Mouse (Mus musculus): Measurements from ENCODE around the gene Spata48. TPM values are rescaled to one million over a fixed set of nuclear protein-coding genes. Genes with fewer than 3 reads are reported as not detected.

The Spata48 gene
- polyA plus RNA-seq, 1 experiment from 2014 or later: 0.76 TPM

GRCm38 (mm10) chr11:11521908-11522441 is 60.1 kb downstream of the Spata48 start:
- Histone ChIP-seq H3K27me3 (ENCODE audit: control insufficient read depth, insufficient read depth, low read length) (no peaks in the 10 kb centered on the region), H3K9me3 (ENCODE audit: control insufficient read depth, low read length) (no peaks in the 10 kb centered on the region), H3K4me1 (ENCODE audit: control insufficient read depth, insufficient read depth, low read length) (no peaks in the 10 kb centered on the region), H3K4me3 (ENCODE audit: low read depth, low read length) (no peak overlapping the region), H3K4me2 (ENCODE audit: low read depth, low read length) (no peak overlapping the region), H3K27ac (ENCODE audit: low read depth, low read length) (no peak overlapping the region), H3K36me3 (ENCODE audit: control insufficient read depth, insufficient read depth, low read length) (no peaks in the 10 kb centered on the region), H3K9ac (replicated peaks; ENCODE audit: low read depth, low read length) (no peak overlapping the region)
- whole genome bisulfite sequencing: 85% methylated on average over 5 of the region's 5 CpGs
- no peak for ATAC-seq (ENCODE audit: low read depth)

DNA sequence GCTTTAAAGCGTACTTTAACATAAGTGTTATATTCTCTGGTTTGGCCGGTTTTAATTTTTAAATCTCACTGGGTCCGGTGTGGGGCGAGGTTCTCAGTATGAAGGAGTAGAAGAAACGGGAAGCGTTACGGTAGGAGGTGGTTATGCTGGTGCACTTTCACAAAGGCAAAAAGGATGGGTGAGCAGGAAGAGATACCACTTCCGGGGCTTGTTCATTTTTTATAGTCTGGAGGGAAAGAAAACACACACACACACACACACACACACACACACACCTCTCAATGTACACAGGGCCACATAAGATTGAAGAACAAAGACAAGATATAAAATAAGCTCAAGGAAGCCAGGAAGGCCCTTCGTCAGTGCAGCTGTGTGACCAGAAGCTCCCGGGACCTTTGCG is 66.9 kb downstream of the Spata48 start:
- H3K36me3 ChIP-seq (ENCODE audit: control insufficient read depth, insufficient read depth, low read length): no peaks in the 10 kb centered on the region
- no peak overlapping the region for H3K27ac ChIP-seq (ENCODE audit: low read depth, low read length)
- WGBS: 82% methylated on average over 11 of the region's 11 CpGs
- no peak for ATAC-seq (ENCODE audit: low read depth)
- no peak overlapping the region for H3K4me2 ChIP-seq (ENCODE audit: low read depth, low read length)
- no peaks in the 10 kb centered on the region for H3K4me1 ChIP-seq (ENCODE audit: control insufficient read depth, insufficient read depth, low read length)
- H3K4me3 ChIP-seq (ENCODE audit: low read depth, low read length): no peak overlapping the region
- H3K9ac ChIP-seq (replicated peaks; ENCODE audit: low read depth, low read length): no peak overlapping the region
- H3K27me3 ChIP-seq (ENCODE audit: control insufficient read depth, insufficient read depth, low read length): no peaks in the 10 kb centered on the region
- no peaks in the 10 kb centered on the region for H3K9me3 ChIP-seq (ENCODE audit: control insufficient read depth, low read length)

DNA sequence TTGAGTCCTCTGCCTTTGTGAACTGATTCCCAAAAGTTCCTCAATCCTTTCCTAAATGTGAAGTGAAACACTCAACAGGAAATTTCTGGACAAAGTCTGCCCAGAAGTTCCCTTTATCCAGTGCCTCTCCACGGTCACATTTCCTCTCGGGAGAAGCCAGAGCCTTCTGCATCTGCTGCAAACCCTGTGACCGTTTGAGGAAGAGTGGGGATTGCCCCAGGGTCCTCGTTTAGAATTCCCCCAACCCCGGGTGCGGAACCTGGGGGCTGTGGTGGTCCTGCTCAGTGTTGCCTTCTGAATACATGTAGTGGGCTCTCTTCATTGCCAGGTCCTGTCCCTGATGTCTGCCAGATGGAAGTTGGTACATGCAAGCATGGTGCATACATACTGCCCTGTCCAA is 67.3 kb downstream of the Spata48 start:
- H3K27me3 ChIP-seq (ENCODE audit: control insufficient read depth, insufficient read depth, low read length): no peaks in the 10 kb centered on the region
- no peak overlapping the region for H3K27ac ChIP-seq (ENCODE audit: low read depth, low read length)
- no peaks in the 10 kb centered on the region for H3K4me1 ChIP-seq (ENCODE audit: control insufficient read depth, insufficient read depth, low read length)
- H3K9ac ChIP-seq (replicated peaks; ENCODE audit: low read depth, low read length): no peak overlapping the region
- H3K36me3 ChIP-seq (ENCODE audit: control insufficient read depth, insufficient read depth, low read length): no peaks in the 10 kb centered on the region
- H3K4me3 ChIP-seq (ENCODE audit: low read depth, low read length): no peak overlapping the region
- no peak for ATAC-seq (ENCODE audit: low read depth)
- no peak overlapping the region for H3K4me2 ChIP-seq (ENCODE audit: low read depth, low read length)
- 82% methylated on average over 6 of the region's 6 CpGs for WGBS
- H3K9me3 ChIP-seq (ENCODE audit: control insufficient read depth, low read length): no peaks in the 10 kb centered on the region

- Histone ChIP-seq H3K4me1 (ENCODE audit: control insufficient read depth, insufficient read depth, low read length) (no peaks in the 10 kb centered on the region), H3K9ac (replicated peaks; ENCODE audit: low read depth, low read length) (no peak overlapping the region), H3K4me2 (ENCODE audit: low read depth, low read length) (no peak overlapping the region), H3K27ac (ENCODE audit: low read depth, low read length) (no peak overlapping the region), H3K27me3 (ENCODE audit: control insufficient read depth, insufficient read depth, low read length) (no peaks in the 10 kb centered on the region), H3K4me3 (ENCODE audit: low read depth, low read length) (no peak overlapping the region), H3K36me3 (ENCODE audit: control insufficient read depth, insufficient read depth, low read length) (no peaks in the 10 kb centered on the region), H3K9me3 (ENCODE audit: control insufficient read depth, low read length) (no peaks in the 10 kb centered on the region)
- ATAC-seq (ENCODE audit: low read depth): no peak
- WGBS: 71% methylated on average over 2 of the region's 2 CpGs
Observed at GRCm38 (mm10) chr11:11530126-11530525, 68.2 kb downstream of the Spata48 start.

DNA sequence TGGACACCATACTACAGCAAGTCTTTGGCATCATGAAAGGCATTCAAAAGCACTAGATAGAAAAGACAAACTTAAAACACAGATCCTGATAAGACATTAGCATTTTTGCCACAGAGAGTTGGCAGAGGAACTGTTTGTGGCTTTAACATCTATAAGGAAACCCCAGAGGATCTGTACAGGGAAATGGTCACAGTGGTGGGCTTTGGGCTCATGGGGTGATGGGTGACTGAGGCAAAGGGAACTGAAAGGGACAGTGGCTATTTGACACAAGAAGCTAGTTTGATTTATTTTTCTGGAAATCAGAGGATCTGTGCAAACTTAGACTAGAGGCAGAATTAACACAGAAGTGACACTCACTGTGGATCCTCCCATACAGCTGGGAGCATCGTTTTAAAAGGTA is 74.4 kb downstream of the Spata48 start:
- Histone ChIP-seq H3K27me3 (ENCODE audit: control insufficient read depth, insufficient read depth, low read length) (no peaks in the 10 kb centered on the region), H3K4me3 (ENCODE audit: low read depth, low read length) (no peak overlapping the region)
- WGBS: 76% methylated on average over 1 of the region's 1 CpGs

GRCm38 (mm10) chr11:11545948-11546347 is 84.1 kb downstream of the Spata48 start:
- H3K9me3 ChIP-seq (ENCODE audit: control insufficient read depth, low read length): no peaks in the 10 kb centered on the region
- no peak overlapping the region for H3K4me2 ChIP-seq (ENCODE audit: low read depth, low read length)
- 94% methylated on average over 3 of the region's 3 CpGs for whole genome bisulfite sequencing
- no peak overlapping the region for H3K4me3 ChIP-seq (ENCODE audit: low read depth, low read length)
- no peaks in the 10 kb centered on the region for H3K36me3 ChIP-seq (ENCODE audit: control insufficient read depth, insufficient read depth, low read length)
- no peak overlapping the region for H3K9ac ChIP-seq (replicated peaks; ENCODE audit: low read depth, low read length)
- no peaks in the 10 kb centered on the region for H3K4me1 ChIP-seq (ENCODE audit: control insufficient read depth, insufficient read depth, low read length)
- H3K27ac ChIP-seq (ENCODE audit: low read depth, low read length): no peak overlapping the region
- no peaks in the 10 kb centered on the region for H3K27me3 ChIP-seq (ENCODE audit: control insufficient read depth, insufficient read depth, low read length)
- ATAC-seq (ENCODE audit: low read depth): no peak

More for the DNA sequence above, 74.4 kb downstream of the Spata48 start:
- H3K4me2 ChIP-seq (ENCODE audit: low read depth, low read length): no peak overlapping the region
- no peak overlapping the region for H3K9ac ChIP-seq (replicated peaks; ENCODE audit: low read depth, low read length)
- no peaks in the 10 kb centered on the region for H3K36me3 ChIP-seq (ENCODE audit: control insufficient read depth, insufficient read depth, low read length)
- H3K4me1 ChIP-seq (ENCODE audit: control insufficient read depth, insufficient read depth, low read length): no peaks in the 10 kb centered on the region
- no peaks in the 10 kb centered on the region for H3K9me3 ChIP-seq (ENCODE audit: control insufficient read depth, low read length)
- no peak for ATAC-seq (ENCODE audit: low read depth)
- H3K27ac ChIP-seq (ENCODE audit: low read depth, low read length): no peak overlapping the region

DNA sequence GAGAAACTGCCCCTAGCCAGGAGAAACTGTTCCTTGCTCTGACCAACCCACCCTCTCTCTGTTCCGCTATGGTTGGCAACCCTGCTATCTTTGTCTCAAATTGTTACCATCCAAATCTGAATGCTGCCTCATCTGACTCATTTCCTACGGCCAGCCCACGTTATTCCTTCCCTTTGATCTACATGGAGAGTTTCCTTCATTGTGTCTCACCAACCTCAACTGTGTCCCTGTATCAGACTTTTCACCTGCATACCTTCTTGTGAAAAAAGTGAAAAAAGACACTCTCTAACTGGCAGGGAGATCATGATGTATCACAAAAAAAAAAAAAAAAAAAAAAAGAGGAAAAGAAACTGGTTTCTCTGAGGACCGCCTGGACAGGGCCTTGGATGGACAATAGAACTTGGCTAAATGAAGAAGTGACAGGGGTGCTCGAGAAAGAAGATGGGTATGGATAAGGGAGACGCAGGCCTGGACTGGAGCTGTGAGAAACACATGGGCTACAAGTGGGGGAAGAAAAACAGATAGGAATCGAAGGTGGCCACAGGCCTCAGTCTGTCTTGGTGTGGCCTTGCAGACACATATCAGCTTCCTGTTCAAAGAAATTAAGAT is 85.1 kb downstream of the Spata48 start:
- ATAC-seq (ENCODE audit: low read depth): no peak
- no peaks in the 10 kb centered on the region for H3K36me3 ChIP-seq (ENCODE audit: control insufficient read depth, insufficient read depth, low read length)
- no peak overlapping the region for H3K27ac ChIP-seq (ENCODE audit: low read depth, low read length)
- H3K4me1 ChIP-seq (ENCODE audit: control insufficient read depth, insufficient read depth, low read length): no peaks in the 10 kb centered on the region
- no peak overlapping the region for H3K4me2 ChIP-seq (ENCODE audit: low read depth, low read length)
- no peaks in the 10 kb centered on the region for H3K27me3 ChIP-seq (ENCODE audit: control insufficient read depth, insufficient read depth, low read length)
- no peak overlapping the region for H3K4me3 ChIP-seq (ENCODE audit: low read depth, low read length)
- H3K9ac ChIP-seq (replicated peaks; ENCODE audit: low read depth, low read length): no peak overlapping the region
- WGBS: 88% methylated on average over 7 of the region's 7 CpGs
- no peaks in the 10 kb centered on the region for H3K9me3 ChIP-seq (ENCODE audit: control insufficient read depth, low read length)

GRCm38 (mm10) chr11:11547597-11548240 is 85.8 kb downstream of the Spata48 start:
- Histone ChIP-seq H3K4me2 (ENCODE audit: low read depth, low read length) (no peak overlapping the region), H3K36me3 (ENCODE audit: control insufficient read depth, insufficient read depth, low read length) (no peaks in the 10 kb centered on the region), H3K27me3 (ENCODE audit: control insufficient read depth, insufficient read depth, low read length) (no peaks in the 10 kb centered on the region), H3K9ac (replicated peaks; ENCODE audit: low read depth, low read length) (no peak overlapping the region), H3K27ac (ENCODE audit: low read depth, low read length) (no peak overlapping the region), H3K9me3 (ENCODE audit: control insufficient read depth, low read length) (no peaks in the 10 kb centered on the region), H3K4me1 (ENCODE audit: control insufficient read depth, insufficient read depth, low read length) (no peaks in the 10 kb centered on the region), H3K4me3 (ENCODE audit: low read depth, low read length) (no peak overlapping the region)
- 81% methylated on average over 7 of the region's 7 CpGs for WGBS
- no peak for ATAC-seq (ENCODE audit: low read depth)

DNA sequence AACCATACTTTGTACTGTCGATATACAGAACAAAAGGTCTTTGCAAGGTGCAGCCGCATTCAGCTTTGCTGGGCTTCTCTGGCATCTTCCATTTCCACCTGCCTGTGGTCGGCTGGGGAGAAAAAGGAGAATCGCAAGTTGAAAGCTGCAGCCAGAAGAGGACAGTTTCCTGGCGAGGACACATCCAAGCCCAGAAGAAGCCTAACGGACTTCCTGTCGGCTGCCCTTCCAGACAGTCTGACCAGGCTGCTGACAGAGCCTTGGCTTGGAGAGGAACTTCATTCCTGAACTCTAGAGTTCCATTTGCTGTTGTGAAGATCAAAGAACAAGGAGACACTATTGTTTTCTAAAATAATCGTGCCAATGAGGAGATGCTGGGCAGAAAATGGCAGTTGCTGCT is 93.7 kb downstream of the Spata48 start:
- Histone ChIP-seq H3K4me2 (ENCODE audit: low read depth, low read length) (no peak overlapping the region), H3K4me1 (ENCODE audit: control insufficient read depth, insufficient read depth, low read length) (no peaks in the 10 kb centered on the region), H3K9ac (replicated peaks; ENCODE audit: low read depth, low read length) (no peak overlapping the region), H3K9me3 (ENCODE audit: control insufficient read depth, low read length) (no peaks in the 10 kb centered on the region), H3K27me3 (ENCODE audit: control insufficient read depth, insufficient read depth, low read length) (no peaks in the 10 kb centered on the region), H3K36me3 (ENCODE audit: control insufficient read depth, insufficient read depth, low read length) (no peaks in the 10 kb centered on the region), H3K4me3 (ENCODE audit: low read depth, low read length) (no peak overlapping the region), H3K27ac (ENCODE audit: low read depth, low read length) (no peak overlapping the region)
- ATAC-seq (ENCODE audit: low read depth): no peak
- 85% methylated on average over 8 of the region's 8 CpGs for WGBS
